Mouse (Mus musculus) cerebellum, postnatal 4 days (tissue): Measurements from ENCODE around the gene Dnajc17.

Source experiments
- DNase-seq, 2 experiments: peaks; one replicate each; pipeline ENCODE4 v3.0.0; 2022; ENCODE audit warnings: low spot score in 2 of 2, mixed read lengths in 1 of 2

The Dnajc17 gene

DNA sequence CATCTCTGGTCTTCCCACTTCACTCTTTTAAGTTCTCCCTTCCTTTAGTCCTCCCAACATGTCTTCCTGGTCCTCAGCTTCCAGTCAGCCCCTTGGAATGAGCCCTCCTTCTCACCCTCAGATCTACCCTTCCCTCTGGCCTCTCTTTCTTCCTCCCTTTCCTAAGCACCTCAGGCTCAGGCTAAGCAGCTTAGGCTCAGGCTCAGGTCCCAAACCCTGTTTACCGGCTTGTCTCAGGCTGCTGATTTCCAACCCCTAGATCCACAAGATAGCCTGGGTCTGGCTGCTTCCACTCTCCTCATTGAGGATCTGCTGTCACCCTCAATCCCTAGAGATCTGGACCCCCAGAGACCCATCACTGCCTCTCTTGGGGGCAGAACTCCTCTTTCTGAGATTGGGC is 10.5 kb downstream of the Dnajc17 start:
- DNase-seq, result no peak

DNA sequence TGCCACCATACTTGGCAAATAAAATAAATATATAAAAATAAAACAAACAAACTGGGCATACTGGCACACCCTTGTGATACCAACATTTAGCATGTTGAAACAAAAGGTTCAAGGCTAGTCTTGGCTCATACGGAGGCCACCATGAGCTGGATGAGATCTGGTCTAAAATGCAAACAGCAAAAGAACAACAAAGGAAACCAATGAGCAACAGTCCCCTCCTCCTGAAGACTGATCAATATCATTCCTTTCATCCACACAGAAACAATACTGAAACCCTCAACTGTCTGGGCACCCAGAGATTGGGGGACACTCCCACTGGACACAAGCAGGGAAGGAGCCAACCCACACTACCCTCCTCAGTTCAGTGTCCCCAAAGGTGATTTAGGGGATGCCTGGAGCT is 11.1 kb downstream of the Dnajc17 start:
- DNase-seq, result no peak

DNA sequence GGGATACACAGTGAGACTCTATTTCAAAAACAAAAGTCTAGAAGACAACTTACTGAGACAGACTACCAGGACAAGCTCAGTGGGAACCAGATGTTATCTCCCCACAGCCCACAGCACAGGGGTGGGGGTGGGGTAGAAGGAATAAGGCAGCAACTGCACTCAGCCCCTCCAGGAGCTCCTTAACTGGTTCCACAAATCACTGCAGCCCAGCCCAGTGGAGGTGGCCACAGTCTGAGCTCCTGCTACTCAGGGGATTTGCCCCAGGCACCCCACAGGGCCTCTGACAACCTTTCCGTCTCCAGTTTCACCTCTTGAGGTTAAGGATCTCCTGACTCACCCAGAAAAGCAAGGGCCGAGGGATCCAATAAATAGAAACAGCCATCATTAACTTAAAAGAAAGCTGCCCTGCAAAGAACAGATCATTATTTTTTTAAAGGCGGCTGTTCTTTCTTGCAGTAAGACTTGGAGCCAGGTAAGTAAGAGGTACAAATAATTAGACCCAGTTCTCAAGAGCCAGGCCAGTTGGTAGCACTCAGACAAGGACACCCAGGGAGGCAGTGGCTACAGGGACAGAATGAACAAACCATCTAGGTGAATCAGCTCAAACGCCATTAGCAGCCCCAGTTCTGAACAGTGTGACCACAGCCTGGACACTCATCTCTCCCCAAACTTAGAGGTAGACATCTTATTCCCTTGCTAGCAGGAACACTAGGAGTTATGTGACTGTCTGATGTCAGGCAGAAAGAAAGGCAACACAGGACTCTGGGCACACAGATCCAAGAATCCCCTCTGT is 12.1 kb downstream of the Dnajc17 start:
- DNase-seq, result no peak

DNA sequence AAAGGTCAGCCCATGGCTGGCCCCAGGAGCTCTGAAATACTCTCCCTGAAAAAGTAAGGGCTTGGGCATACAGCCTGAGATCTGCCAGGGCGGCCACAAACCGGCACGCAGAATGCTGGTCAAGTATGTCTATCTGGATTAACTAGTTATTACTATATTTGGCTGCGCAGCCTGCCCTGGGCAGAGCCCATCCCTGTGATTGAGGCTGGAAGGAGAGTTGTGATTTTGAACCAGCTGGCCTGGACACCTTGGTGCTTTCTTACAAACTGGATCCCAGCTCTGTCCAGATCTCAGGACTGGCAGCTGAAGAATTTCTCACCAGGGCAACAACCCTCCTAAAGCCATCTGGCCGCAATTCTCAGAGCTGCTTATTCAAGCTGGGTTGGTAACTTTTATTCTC is 14.5 kb downstream of the Dnajc17 start:
- DNase-seq, result no peak

DNA sequence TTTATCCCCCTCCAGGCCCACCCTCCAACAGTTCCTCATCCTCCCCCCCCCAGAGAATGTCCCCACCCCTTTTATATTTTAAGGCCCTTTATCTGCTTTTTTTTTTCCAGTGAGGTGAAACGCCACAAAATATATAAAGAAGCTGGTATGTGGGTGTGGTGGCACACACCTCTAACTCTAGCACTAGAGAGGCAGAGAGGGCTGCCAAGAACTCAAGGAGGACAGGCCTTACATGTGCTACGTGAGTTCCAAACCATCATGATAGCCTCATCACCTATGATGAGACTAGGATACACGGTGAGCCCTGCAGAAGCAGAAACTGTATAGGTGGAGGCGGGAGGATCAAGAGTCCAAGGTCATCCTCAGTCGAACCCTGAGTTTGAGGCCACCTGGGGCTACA is 17.6 kb downstream of the Dnajc17 start:
- DNase-seq, result no peak

DNA sequence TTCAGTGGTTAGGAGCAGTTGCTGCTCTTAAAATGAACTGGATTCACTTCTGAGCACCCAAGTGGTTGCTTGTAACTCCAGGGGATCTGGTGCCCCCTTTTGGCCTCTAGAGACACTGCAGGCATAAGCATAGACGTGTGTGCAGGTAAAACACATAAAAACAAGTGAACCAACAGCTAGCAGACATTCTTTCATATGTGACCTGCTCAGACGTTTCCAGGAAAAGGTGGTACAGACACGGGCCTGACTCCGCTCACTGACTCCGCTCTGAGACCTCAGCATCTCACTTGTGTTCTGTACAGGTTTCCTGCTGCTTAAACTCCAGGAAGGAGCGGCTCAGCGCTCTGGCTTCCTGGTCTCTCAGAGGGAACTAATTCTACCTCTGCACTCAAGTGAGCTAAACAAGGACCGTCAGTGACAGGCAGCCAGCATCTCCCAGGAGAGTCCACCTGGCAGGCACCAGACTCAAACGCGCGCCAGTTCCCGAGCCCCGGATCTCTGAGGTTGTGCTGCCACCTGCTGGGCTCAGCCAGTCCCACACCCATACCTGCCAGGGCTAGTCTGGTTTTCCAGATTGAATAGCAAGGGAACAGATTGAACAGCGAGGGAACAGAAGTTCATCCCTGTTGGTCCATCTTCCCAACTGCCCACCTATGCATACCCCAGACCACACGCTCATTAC is 19.4 kb downstream of the Dnajc17 start:
- DNase-seq, result peak; percentile 86 to 89

DNA sequence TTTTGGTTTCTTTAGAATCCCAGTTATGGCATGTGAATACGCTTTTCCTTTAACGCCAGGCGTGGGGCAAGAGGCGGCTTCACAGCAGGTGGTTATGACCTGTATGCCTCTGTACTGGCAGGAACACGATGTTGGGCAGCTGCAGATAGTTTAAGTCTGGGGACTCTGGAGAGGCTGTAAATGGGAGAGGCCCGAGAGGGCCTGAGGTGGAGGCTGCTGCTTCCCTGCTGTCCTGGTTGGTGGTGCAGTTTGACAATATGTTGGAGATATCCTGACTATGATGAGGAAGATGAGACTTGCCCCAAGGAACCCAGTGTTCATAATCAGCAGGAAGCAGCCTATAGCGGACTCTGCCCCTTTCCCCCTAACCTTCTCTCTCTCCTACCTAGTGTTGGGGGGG is 25.7 kb downstream of the Dnajc17 start:
- DNase-seq, result no peak

DNA sequence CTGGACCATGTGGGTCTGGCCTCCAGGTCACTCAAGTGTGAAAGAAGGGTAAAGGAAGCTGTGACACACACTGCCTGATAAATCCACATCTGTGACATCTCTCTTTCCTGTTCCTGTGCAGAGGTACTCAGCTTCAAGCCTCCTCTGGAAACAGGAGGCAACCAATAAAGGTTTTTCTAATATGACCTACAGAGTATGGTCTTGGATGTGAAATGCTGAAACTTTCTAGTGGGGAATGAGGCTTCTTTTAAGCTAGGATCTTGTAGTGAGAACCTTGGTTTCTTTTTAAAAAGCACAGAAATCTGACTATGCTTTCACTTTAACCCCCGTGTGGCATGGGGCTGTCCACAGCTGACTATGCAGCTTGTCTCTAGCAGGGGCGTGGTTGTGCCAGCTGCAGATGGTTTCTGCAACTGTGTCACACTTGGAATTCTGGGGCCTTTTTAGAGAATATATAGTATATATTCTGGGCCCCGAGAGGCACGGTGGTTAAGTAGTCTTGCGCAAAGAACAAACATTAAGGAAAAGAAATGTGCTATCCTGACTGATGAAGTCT is 31.1 kb downstream of the Dnajc17 start:
- DNase-seq, result no peak

DNA sequence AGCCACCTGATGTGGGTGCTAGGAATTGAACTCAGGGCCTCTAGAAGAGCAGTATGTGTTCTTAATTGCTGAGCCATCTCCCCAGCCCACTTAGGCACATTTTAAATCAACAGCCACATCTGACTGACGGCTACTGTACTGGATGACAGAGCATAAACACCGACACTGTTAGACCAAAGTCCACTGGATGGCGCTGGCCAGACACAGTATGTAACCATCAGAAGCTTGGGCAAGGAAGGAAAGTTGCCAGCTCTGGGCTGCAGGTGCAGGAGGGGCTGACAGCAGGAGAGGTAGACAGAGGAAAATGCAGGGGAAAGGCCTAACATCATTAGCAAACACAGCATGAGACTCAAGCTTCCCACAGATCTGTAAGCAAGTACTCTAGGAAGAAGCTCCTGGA is 31.8 kb downstream of the Dnajc17 start:
- no peak for DNase-seq

DNA sequence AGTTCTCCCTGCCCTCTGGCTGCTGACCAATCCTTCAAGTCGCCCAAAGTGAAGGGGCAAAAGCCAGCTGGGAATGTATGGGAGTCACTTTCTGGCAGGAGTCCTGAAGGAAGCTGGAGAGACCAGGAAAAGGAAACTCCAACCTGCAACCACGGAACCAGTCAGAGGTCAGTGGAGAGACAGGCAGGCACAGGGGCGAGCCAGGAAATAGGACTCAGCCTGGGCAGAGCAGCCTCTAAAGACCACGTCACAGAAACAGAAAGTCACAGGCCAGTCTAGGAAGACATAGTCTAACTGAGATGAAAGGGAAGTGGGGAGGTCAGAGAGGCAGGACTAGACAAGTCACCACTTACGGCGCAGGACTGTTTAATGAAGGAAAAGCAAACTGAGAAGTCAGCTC is 33.0 kb downstream of the Dnajc17 start:
- no peak for DNase-seq

DNA sequence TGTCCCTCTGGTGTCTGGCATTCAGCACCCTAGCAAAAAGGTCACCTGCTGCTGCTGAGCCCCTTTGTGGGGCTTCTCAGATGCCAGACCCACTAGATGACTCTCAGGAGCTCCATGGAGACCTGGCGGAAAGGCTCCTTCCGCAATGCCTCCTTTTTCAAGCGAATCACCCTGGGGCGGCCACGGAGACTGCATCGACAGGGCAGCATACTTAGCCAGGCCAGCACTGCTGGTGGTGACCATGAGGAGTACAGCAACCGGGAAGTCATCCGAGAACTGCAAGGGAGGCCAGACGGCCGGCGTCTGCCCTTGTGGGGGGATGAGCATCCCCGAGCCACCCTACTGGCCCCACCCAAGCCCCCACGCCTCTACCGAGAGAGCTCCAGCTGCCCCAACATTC is 33.7 kb downstream of the Dnajc17 start:
- DNase-seq, result no peak

DNA sequence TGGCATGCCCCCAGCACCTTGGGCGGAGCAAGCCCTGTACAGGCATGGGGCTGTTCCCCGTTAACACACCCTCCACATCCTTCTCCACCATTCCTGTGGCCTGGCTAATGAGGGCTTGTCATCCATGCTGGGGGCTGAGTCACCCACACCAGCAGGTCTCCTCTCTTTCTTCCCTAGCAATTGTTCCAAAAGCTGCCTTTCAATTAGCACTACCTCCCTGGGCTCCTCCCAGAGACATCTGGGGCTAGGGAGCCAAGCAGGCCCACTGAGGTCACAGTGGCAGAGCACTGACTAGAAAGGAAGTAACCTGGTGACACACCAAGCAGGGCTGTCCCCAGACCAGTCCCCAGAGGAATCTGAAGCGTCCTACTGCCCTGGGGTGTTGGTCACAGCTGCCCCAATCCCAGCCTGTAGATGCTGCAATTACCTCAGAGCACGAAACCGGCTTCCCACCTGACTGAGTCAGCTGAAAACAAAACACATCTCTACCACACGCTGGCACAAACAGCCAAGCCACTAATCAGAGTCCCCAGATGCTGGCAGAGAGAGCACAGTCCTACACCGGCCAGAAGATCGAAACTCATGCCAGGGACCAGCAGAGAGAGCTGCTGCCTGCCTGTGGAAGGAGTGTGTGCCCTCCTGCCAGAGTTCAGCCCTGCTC is 34.5 kb downstream of the Dnajc17 start, which contains the start of gene Gm14137:
Gene Gm14137 (plus strand): TSS at position 519 of the 661 bp plus-strand sequence.
- peak in 1 of 2 experiments; percentile 19 for DNase-seq

DNA sequence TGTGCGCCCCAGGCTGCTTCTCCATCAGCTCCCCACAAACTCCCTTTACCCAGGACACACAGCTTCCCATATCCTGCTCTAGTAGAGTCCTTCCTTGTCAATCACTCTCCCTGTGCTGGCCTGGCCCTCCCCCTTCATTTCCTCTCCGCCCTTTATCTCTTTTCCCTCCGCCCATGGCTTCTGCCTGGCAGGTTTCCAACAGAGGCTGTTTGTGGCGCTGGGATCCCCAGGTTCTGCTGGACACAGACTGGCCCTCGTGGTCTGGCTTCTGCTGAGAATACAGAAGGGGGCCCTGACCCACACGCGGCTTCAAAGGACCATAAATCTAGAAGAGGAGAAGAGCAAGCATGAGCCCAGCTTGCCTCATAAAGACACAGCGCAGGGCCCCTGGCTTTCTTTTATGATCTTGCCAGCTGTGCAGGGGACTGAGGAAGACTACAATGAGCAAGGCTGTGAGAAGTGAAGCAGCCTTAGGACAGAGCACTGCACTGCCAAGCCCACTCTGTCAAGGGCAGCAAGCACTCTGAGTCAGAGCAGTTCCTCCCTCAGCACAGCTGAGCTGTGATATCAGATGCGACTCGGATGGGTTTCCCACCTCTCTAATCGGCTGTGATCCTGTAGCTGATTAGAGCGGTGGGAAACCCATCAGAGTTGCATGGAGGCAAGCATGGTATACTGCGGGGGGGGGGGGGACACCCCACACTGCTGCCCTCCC is 35.6 kb downstream of the Dnajc17 start:
- DNase-seq, result peak in 1 of 2 experiments; percentile 43

DNA sequence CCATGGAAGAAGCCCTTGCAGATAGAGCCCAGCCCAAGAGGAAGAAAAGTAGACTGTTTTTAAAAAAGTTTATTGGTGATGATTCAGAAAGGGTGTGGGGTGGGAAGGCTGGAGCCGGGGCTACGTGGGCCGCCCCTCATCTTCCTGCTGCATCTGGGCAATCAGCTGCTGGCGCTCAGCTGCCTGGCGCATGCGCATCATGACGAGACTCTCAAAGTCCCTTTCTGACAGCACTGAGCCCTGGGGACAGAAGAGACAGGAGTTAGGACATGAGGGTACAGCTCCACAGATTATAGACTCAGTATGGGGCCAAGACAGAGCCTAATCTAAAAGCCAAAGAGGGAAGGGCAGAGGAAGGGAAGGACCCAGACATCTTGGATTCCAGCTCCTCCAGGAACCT is 36.1 kb downstream of the Dnajc17 start:
- no peak for DNase-seq

DNA sequence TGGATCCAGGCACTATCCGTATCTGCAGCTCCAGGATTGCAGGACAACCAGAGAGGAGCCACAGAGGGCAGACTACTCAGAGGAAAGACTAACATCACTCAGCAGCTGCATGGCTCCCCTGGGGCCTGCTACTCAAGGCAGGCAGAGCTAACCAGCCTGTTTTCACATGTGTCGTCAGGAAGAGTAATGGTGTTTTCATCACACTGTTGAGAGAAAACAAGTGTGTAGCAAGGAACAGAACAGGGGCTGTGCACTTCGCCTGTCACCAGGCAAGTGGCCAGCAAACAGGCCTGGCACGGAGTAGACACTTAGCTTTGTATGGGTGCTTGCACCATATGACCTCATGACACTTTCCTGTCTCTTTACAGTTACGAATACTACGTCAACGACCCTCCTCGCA is 37.0 kb downstream of the Dnajc17 start:
- no peak for DNase-seq

DNA sequence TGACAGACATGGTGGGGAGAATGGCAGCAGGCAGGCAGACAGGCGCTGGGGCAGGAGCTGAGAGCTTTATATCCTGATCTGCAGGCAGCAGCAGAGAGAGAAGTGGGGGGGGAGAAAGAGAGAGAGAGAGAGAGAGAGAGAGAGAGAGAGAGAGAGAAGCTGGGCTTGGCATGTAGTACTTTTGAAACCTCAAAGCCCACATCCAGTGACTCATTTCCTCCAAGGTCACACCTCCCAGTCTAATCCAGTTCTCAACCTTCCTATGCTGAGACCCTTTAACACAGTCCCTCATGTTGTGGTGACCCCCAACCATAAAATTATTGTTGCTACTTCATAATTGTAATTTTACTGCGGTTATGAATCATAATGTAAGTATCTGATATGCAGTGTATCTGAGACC is 38.3 kb downstream of the Dnajc17 start:
- DNase-seq, result no peak

DNA sequence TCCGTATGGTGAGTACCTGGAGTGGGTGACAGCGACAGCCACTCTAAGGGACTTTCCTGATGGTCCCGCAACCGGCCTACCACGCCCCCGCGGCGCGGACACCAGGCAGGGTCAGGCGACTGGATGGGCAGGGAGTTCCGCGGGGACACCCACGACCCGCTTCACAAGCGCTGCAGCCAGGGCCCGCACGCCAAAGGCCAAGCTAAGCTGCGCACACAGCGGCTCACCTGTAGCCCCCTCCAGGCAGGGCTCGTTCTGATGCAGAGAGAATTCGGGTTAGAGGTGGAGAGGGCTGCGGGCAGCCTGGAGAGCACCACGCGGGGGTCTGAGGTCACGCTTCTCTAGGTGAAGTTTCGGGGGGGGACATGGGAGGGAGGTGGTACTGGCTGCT is 40.7 kb downstream of the Dnajc17 start:
- DNase-seq, result no peak

DNA sequence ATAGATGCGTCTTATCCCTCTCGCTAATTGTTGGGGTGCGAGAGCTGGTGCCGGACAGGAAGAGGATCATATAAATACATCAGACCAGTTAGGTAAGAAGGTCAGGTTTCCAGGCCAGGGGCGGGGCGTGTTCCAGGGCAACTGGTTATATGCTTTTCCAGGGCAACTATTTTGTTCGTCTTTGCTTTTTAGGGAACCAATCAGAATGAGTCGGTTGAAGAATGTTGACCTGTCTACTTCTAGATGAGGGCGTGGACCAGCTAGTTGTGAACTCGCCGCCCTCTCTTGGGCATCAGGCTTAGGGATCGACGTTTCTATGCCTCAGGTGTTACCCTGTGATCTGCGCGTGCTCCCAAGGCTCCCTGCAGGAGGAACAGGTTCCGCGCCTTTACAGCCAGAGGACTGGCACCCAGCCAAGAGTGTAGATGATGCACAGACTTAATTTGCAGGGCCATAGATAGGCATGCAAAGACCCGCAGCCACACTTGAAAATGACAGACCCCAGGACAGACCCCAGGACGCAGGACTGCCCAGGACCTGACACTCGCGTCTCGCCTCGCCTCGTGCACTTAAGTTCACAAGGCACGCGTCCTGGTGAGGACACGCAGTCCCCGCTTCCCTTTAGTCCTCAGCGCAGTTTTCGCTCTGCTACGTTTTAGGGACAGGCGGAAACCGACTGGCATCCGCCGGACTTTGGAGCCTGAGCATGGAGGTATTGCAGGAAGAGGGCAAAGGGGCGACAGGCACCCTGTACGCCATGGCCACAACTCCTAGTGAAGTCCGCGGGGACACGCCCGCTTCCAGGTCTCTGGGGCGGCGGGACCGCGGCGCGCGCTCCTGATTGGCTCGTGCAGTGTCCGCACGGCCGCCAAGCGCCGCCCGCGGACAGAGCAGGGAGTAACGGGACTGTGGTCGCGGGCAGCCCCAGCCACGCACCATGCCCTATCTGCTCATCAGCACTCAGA is 41.4 kb downstream of the Dnajc17 start, which contains the start of gene Gchfr:
Gene Gchfr (plus strand): TSS at position 873 of the 965 bp plus-strand sequence.
- peak in 1 of 2 experiments; percentile 19 for DNase-seq

DNA sequence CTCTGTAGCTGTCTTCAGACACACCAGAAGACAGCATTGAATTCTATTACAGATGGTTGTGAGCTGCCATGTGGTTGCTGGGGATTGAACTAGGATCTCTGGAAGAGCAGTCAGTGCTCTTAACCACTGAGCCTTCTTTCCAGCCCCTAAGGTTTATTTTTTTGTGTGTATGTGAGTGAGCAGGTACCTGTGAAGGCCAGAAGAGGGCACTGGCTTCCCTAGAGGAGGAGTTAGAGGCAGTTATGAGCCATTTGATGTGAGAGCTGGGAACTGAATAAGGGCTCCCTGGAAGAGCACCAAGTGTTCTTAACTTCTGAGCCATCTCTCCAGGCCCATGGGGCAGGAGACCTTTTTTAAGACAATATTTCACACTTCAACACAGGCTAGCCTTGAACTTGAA is 43.2 kb downstream of the Dnajc17 start:
- DNase-seq, result no peak

DNA sequence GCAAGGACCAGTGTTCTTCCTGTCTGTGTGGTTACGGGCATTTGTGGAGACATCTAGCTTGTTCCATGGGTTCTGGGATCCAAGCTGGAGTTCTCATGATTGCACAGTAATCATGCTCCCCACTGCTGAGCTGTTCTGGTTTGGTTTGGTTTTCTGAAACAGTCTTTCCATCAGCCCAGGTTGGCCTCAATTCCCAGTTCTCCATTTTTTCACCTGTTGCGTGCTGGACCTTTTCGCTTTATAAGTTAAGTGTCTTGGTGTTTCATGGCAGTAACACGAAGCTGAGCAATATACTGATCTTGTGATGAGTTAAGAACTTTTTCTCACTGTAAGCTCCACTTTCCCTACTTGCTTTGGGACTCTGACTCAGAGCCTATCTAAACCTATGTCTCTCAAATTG is 44.6 kb downstream of the Dnajc17 start:
- DNase-seq, result no peak

DNA sequence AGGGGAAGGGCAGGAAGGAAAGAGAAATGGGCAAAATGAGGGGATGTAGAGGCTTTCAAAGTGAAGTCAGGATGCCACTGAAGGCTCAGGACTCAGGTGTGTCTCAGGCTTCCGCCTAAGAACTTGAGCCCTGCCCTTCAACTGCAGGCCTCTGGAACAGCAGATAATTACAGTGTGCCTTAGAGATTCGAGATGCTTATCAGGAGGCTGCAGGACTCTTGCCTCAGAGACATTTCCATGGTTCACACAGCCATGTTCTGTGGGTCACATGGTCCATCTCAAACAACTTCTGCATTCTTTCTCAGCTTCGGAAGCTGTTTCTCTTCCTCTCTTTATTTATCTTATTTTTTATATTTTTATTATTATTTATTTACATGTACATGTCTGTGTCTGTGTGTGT is 45.5 kb downstream of the Dnajc17 start:
- DNase-seq, result no peak
